Mouse (Mus musculus) stomach, postnatal 0 days (tissue): ENCODE results near the gene Commd4. TPM values are rescaled to one million over a fixed set of nuclear protein-coding genes. Genes with fewer than 3 reads are reported as not detected.
"Not testable (repeated sequence)": the region's sequence is repeated elsewhere in the genome, so short reads cannot be mapped to it uniquely, and the experiment has no call there.

Experiments used
- ATAC-seq: fragments of 200-750 bp; cut with Nextera tagmentation; 2 replicates; pipeline ENCODE4 v1.8.0; 2017; ENCODE audit not compliant: low FRiP score, low TSS enrichment
- DNase-seq: peaks from one replicate; pipeline ENCODE4 v3.0.0-alpha.2; 2016; ENCODE audit warnings: low spot score
- H3K27ac ChIP-seq: fragments of 300-500 bp; sonication (generic); replicated peaks from 2 replicates; pipeline ENCODE4 v1.5.1; 2014; ENCODE audit warnings: mild to moderate bottlenecking, control low read depth
- H3K27me3 ChIP-seq: fragments of 300-500 bp; sonication (generic); 2 replicates; pipeline ENCODE4 v1.6.1; 2014; ENCODE audit warnings: low read length; ENCODE audit not compliant: control insufficient read depth, insufficient read depth
- H3K36me3 ChIP-seq: fragments of 300-500 bp; sonication (generic); 2 replicates; pipeline ENCODE4 v1.6.1; 2014; ENCODE audit warnings: low read length, mixed read lengths; ENCODE audit not compliant: control insufficient read depth, insufficient read depth
- H3K4me1 ChIP-seq: fragments of 300-500 bp; sonication (generic); replicated peaks from 2 replicates; pipeline ENCODE4 v1.6.1; 2014; ENCODE audit warnings: antibody characterized with exemption; ENCODE audit not compliant: control insufficient read depth, insufficient read depth
- H3K4me2 ChIP-seq: fragments of 300-500 bp; sonication (generic); replicated peaks from 2 replicates; pipeline ENCODE4 v1.6.1; 2014; ENCODE audit warnings: low read depth, mild to moderate bottlenecking, control low read depth, moderate library complexity
- H3K4me3 ChIP-seq: fragments of 300-500 bp; sonication (generic); 2 replicates; pipeline ENCODE4 v1.5.1; 2014; ENCODE audit warnings: low read depth, low read length, control low read depth
- H3K9ac ChIP-seq: fragments of 300-500 bp; sonication (generic); 2 replicates; pipeline ENCODE4 v1.6.1; 2014; ENCODE audit warnings: mild to moderate bottlenecking, low read length, control low read depth, mixed read lengths
- H3K9me3 ChIP-seq: fragments of 300-500 bp; sonication (generic); 2 replicates; pipeline ENCODE4 v1.6.1; 2016; ENCODE audit warnings: low read length; ENCODE audit not compliant: control insufficient read depth
- CTCF ChIP-seq: IDR thresholded peaks from 2 replicates; pipeline ENCODE4 v1.5.1; 2016; ENCODE audit warnings: antibody characterized with exemption, low read depth, mild to moderate bottlenecking, moderate library complexity
- EP300 ChIP-seq: optimal IDR thresholded peaks from 2 replicates; pipeline ENCODE3; 2016; ENCODE audit warnings: antibody characterized with exemption
- WGBS: fragments of 180-500 bp; shearing (Covaris S2); extraction: QIAGEN DNeasy Blood & Tissue Kit; methylation state at CpG from one replicate; pipeline ENCODE4 v1.1.7; 2014; 5-methylcytosine and 5-hydroxymethylcytosine counted together
- polyA plus RNA-seq: library from polyadenylated mRNA; unstranded; fragments of >200 nt; fragmentation: Nextera tagmentation; extraction: Ambion mirVana; gene quantifications from 2 replicates; pipeline ENCODE4 v1.2.1, GENCODE M21; 2015

Commd4 gene
- 74.9 and 75.3 TPM in 2 replicates for polyA plus RNA-seq

- Histone ChIP-seq H3K27me3 (no peaks in the 10 kb centered on the region), H3K4me2 (peak within 1 kb of the TSS; percentile 99), H3K4me3 (peak within 1 kb of the TSS; percentile 75), H3K9ac (peak within 1 kb of the TSS; percentile 74), H3K36me3 (0 out of 2 replicates have a peak, but pooled peaks cover 4% of the 10 kb centered on the region), H3K9me3 (no peaks in the 10 kb centered on the region), H3K4me1 (0 out of 2 replicates have a peak, but pooled peaks cover 2% of the 10 kb centered on the region), H3K27ac (peak within 1 kb of the TSS; percentile 53; the same call in 1 of the 2 replicates)
- peak; percentile 84 for ATAC-seq
- no peak for TF ChIP-seq EP300
- TF ChIP-seq CTCF = peak; percentile 29; the same call in 1 of the 2 replicates
- WGBS = 0% methylated on average over 24 of the region's 24 CpGs
- DNase-seq = peak; percentile 91
Measured at GRCm38 (mm10) chr9:57158013-57158470, at the start of gene Commd4. TSS of gene Commd4 (minus strand) at chr9:57158331.

GRCm38 (mm10) chr9:57206896-57207295 lies 48.8 kb upstream of the Commd4 start:
- TF ChIP-seq CTCF (no peak), EP300 (no peak)
- no peak overlapping the region for H3K9ac ChIP-seq
- H3K4me2 ChIP-seq = no peak overlapping the region
- H3K4me3 ChIP-seq = no peak overlapping the region
- H3K27ac ChIP-seq = no peak overlapping the region
- no peaks in the 10 kb centered on the region for H3K27me3 ChIP-seq
- H3K36me3 ChIP-seq = no peaks in the 10 kb centered on the region
- WGBS = 50% methylated on average over 2 of the region's 2 CpGs
- no peaks in the 10 kb centered on the region for H3K9me3 ChIP-seq
- no peak for ATAC-seq
- no peaks in the 10 kb centered on the region for H3K4me1 ChIP-seq
- DNase-seq = no peak

- H3K9ac ChIP-seq, H3K27me3 ChIP-seq, ATAC-seq, H3K9me3 ChIP-seq, H3K36me3 ChIP-seq, H3K4me3 ChIP-seq, H3K4me2 ChIP-seq, DNase-seq, H3K27ac ChIP-seq, H3K4me1 ChIP-seq: not testable (repeated sequence)
- 42% methylated on average over 13 of the region's 13 CpGs for WGBS
Measured at GRCm38 (mm10) chr9:57203571-57203970, 45.4 kb upstream of the Commd4 start.

GRCm38 (mm10) chr9:57202981-57203380 lies 44.9 kb upstream of the Commd4 start:
- H3K9ac ChIP-seq = no peak overlapping the region
- no peaks in the 10 kb centered on the region for H3K36me3 ChIP-seq
- 76% methylated on average over 7 of the region's 7 CpGs for WGBS
- DNase-seq (no peak), ATAC-seq (no peak)
- no peaks in the 10 kb centered on the region for H3K27me3 ChIP-seq
- H3K4me1 ChIP-seq = no peaks in the 10 kb centered on the region
- H3K4me2 ChIP-seq = no peak overlapping the region
- H3K9me3 ChIP-seq = no peaks in the 10 kb centered on the region
- no peak overlapping the region for H3K27ac ChIP-seq
- H3K4me3 ChIP-seq = no peak overlapping the region
- TF ChIP-seq EP300 = no peak
- no peak for TF ChIP-seq CTCF

- ATAC-seq = no peak
- Histone ChIP-seq H3K4me3 (no peak overlapping the region), H3K9ac (no peak overlapping the region), H3K27ac (no peak overlapping the region), H3K36me3 (no peaks in the 10 kb centered on the region), H3K4me2 (no peak overlapping the region), H3K4me1 (no peaks in the 10 kb centered on the region), H3K9me3 (no peaks in the 10 kb centered on the region), H3K27me3 (no peaks in the 10 kb centered on the region)
- DNase-seq = no peak
- 67% methylated on average over 8 of the region's 8 CpGs for WGBS
- TF ChIP-seq CTCF (no peak), EP300 (no peak)
Measured at GRCm38 (mm10) chr9:57197414-57197813, 39.3 kb upstream of the Commd4 start.

GRCm38 (mm10) chr9:57196708-57197107 lies 38.6 kb upstream of the Commd4 start:
- Histone ChIP-seq H3K27ac (no peak overlapping the region), H3K27me3 (no peaks in the 10 kb centered on the region), H3K4me2 (no peak overlapping the region), H3K9me3 (no peaks in the 10 kb centered on the region), H3K36me3 (no peaks in the 10 kb centered on the region), H3K9ac (no peak overlapping the region), H3K4me3 (no peak overlapping the region), H3K4me1 (no peaks in the 10 kb centered on the region)
- WGBS = 39% methylated on average over 3 of the region's 3 CpGs
- TF ChIP-seq EP300 (no peak), CTCF (no peak)
- no peak for ATAC-seq
- DNase-seq = no peak
